Mouse (Mus musculus) midbrain, embryonic 11.5 days (tissue): ENCODE data around the gene Tex2. TPM values are rescaled to one million over a fixed set of nuclear protein-coding genes. Genes with fewer than 3 reads are reported as not detected.

ENCODE experiments used
- ATAC-seq: fragments of 200-750 bp; cut with Nextera tagmentation; 2 replicates; pipeline ENCODE4 v1.8.0; 2017; ENCODE audit warnings: moderate TSS enrichment, moderate library complexity; ENCODE audit not compliant: low FRiP score
- DNase-seq: peaks from one replicate; pipeline ENCODE4 v3.0.0; 2015; ENCODE audit warnings: low spot score; ENCODE audit errors: missing footprints
- H3K27ac ChIP-seq: fragments of 300-500 bp; sonication (generic); 2 replicates; pipeline ENCODE4 v1.5.1; 2014; ENCODE audit warnings: low read depth, low read length
- H3K27me3 ChIP-seq: fragments of 300-500 bp; sonication (generic); 2 replicates; pipeline ENCODE4 v1.6.1; 2014; ENCODE audit warnings: mild to moderate bottlenecking, low read length, moderate library complexity, mixed read lengths; ENCODE audit not compliant: control insufficient read depth, insufficient read depth
- H3K36me3 ChIP-seq: fragments of 300-500 bp; sonication (generic); 2 replicates; pipeline ENCODE4 v1.6.1; 2014; ENCODE audit warnings: mild to moderate bottlenecking, low read length, moderate library complexity, mixed read lengths; ENCODE audit not compliant: control insufficient read depth, insufficient read depth
- H3K4me1 ChIP-seq: fragments of 300-500 bp; sonication (generic); 2 replicates; pipeline ENCODE4 v1.6.1; 2014; ENCODE audit warnings: low read length; ENCODE audit not compliant: control insufficient read depth, insufficient read depth
- H3K4me2 ChIP-seq: fragments of 300-500 bp; sonication (generic); 2 replicates; pipeline ENCODE4 v1.6.1; 2014; ENCODE audit warnings: mild to moderate bottlenecking, moderate library complexity
- H3K4me3 ChIP-seq: fragments of 300-500 bp; sonication (generic); 2 replicates; pipeline ENCODE4 v1.5.1; 2014; ENCODE audit warnings: low read depth, low read length
- H3K9ac ChIP-seq: fragments of 300-500 bp; sonication (generic); 2 replicates; pipeline ENCODE4 v1.6.1; 2014; ENCODE audit warnings: low read length
- H3K9me3 ChIP-seq: fragments of 300-500 bp; sonication (generic); 2 replicates; pipeline ENCODE4 v1.6.1; 2016; ENCODE audit warnings: low read length; ENCODE audit not compliant: control insufficient read depth
- WGBS: fragments of 180-500 bp; shearing (Covaris S2); extraction: QIAGEN DNeasy Blood & Tissue Kit; methylation state at CpG from one replicate; pipeline ENCODE4 v1.1.7; 2014; 5-methylcytosine and 5-hydroxymethylcytosine counted together
- polyA plus RNA-seq: library from polyadenylated mRNA; unstranded; fragments of >200 nt; fragmentation: Nextera tagmentation; extraction: Ambion mirVana; gene quantifications from 2 replicates; pipeline ENCODE4 v1.2.1, GENCODE M21; 2014

The Tex2 gene
- polyA plus RNA-seq, 1 experiment from 2014 or later: 9.9 TPM

DNA sequence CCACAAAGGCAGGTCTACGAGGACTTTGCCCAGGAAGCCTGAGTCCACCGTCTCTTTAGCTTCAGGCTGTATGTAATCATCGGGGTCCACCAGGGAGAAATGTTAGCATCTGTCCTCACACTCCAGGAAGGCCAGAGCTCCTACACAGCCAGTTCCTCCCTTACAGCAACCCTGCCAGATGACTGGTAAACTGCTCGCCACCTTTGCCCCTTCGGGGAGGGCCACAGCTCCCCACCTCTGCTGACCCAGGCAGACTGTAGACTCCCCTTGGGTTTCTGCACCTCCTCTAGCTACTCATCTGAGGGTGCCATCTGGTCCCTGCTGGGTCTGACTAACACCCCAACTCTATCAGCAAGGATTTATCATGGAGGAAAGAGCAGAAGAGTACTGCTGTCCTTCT lies 83.4 kb downstream of the Tex2 start:
- peaks cover 3% of the 10 kb centered on the region; the same call in 1 of the 2 replicates for H3K4me1 ChIP-seq
- no peak overlapping the region for H3K4me2 ChIP-seq
- no peak overlapping the region for H3K27ac ChIP-seq
- H3K4me3 ChIP-seq: no peak overlapping the region
- no peak for ATAC-seq
- H3K36me3 ChIP-seq: no peaks in the 10 kb centered on the region
- H3K9me3 ChIP-seq: no peaks in the 10 kb centered on the region
- H3K9ac ChIP-seq: no peak overlapping the region
- DNase-seq: no peak
- 83% methylated on average over 5 of the region's 5 CpGs for WGBS
- no peaks in the 10 kb centered on the region for H3K27me3 ChIP-seq

DNA sequence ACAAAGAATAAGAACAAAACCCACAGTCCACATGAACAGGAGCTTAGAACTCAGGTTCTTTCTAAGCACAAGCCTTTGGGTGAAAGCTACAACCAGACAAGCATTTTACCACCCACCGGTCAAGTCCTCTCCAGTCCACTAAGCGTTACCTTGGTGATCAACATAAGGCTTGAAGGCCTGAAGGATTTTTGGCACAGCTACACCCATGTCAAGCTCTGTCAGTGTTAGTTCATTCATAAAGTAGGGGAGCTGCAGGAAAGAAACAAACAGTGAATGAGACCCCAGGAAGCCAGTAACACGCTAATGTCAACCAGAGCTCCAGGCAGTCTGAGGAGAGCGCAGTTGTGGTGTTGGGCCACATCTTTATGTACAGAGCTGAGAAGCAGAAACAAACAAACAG lies 84.1 kb downstream of the Tex2 start:
- 68% methylated on average over 4 of the region's 4 CpGs for WGBS
- no peak overlapping the region for H3K4me2 ChIP-seq
- H3K27ac ChIP-seq: no peak overlapping the region
- DNase-seq (no peak), ATAC-seq (no peak)
- H3K27me3 ChIP-seq: no peaks in the 10 kb centered on the region
- no peak overlapping the region for H3K9ac ChIP-seq
- H3K36me3 ChIP-seq: no peaks in the 10 kb centered on the region
- no peak overlapping the region for H3K4me3 ChIP-seq
- H3K9me3 ChIP-seq: no peaks in the 10 kb centered on the region
- H3K4me1 ChIP-seq: peaks cover 3% of the 10 kb centered on the region; the same call in 1 of the 2 replicates

DNA sequence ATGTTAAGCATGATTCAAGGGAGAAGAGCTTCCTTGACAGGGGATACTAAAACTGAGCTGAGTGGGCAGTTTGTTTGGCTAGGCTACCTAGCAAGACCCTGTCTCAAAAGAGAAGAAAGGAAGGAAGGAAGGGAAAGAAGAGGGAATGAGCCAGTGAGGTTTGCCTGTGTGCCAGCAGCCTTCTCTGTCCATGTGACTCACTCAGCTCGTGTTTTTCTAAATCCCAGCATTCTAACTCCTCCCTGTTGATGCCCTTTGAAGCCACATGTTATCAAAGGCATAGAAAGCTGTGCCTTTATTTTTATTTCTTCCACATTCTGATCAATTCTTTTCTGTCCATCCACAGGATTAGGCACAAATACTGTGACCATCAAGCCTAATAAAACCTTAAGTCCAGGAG lies 85.3 kb downstream of the Tex2 start:
- H3K36me3 ChIP-seq: no peaks in the 10 kb centered on the region
- H3K9me3 ChIP-seq: no peaks in the 10 kb centered on the region
- H3K27ac ChIP-seq: no peak overlapping the region
- no peak overlapping the region for H3K4me3 ChIP-seq
- 14% methylated on average over 1 of the region's 1 CpGs for WGBS
- no peak overlapping the region for H3K4me2 ChIP-seq
- H3K9ac ChIP-seq: no peak overlapping the region
- H3K27me3 ChIP-seq: no peaks in the 10 kb centered on the region
- ATAC-seq (no peak), DNase-seq (no peak)
- peaks cover 3% of the 10 kb centered on the region; the same call in 1 of the 2 replicates for H3K4me1 ChIP-seq

DNA sequence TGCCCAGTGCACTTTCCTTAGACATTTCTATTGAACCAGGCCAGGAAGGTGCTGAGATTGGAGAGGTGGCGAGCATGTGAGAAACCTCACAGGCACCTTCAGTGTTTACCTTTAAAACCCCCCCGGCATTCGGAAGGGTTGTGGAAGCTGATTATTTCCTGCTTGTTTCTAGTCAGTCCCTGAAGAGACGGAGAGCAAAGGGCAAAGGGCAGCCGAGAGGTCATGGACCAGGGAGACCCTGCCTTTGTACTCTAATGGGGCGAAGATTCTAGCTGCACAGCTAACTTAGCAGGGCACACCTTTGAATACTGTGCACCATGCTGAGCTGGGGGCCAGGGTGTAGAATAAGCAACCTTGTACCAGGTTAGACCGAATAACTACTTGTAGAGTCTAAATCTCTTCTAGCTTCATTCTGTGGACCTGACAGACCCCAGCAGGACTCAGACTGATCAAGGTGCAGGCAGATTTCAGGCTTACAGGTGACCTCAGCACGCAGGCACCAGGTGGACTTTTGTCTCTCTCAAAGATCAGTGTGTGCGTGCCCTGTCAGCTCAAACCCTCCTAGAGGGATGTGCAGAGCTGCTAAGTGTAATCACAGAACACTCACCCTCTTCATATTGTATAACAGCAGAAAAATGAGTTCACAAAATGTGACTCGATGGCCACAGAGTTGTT lies 85.9 kb downstream of the Tex2 start:
- ATAC-seq: no peak
- no peak overlapping the region for H3K4me2 ChIP-seq
- no peak overlapping the region for H3K9ac ChIP-seq
- H3K9me3 ChIP-seq: no peaks in the 10 kb centered on the region
- H3K27me3 ChIP-seq: no peaks in the 10 kb centered on the region
- peaks cover 3% of the 10 kb centered on the region; the same call in 1 of the 2 replicates for H3K4me1 ChIP-seq
- no peak for DNase-seq
- H3K4me3 ChIP-seq: no peak overlapping the region
- no peak overlapping the region for H3K27ac ChIP-seq
- H3K36me3 ChIP-seq: no peaks in the 10 kb centered on the region
- 30% methylated on average over 10 of the region's 10 CpGs for WGBS

DNA sequence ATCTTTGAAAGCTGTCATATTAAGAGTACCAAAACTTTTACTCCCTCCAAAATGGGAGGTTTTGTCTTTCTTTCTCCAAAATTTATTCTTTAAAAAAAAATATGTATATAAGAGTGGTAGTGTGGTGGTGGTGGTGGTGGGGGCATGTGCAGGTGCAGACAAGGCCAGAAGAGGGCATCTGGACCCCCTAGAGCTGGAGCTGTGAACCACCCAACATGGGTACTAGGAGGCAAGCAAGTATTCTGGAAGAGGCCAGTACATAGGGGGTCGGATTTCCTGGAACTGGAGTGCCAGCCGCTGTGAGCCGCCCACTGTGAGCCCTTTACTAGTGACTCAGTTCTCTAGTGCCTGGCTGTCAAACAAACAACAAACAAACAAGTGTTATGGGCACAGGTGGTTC lies 90.7 kb downstream of the Tex2 start:
- ATAC-seq (no peak), DNase-seq (peak; percentile 66)
- Histone ChIP-seq H3K4me1 (peaks cover 19% of the 10 kb centered on the region), H3K36me3 (no peaks in the 10 kb centered on the region), H3K9me3 (no peaks in the 10 kb centered on the region), H3K27me3 (no peaks in the 10 kb centered on the region), H3K27ac (no peak overlapping the region), H3K4me2 (no peak overlapping the region), H3K9ac (no peak overlapping the region), H3K4me3 (no peak overlapping the region)
- WGBS: 43% methylated on average over 3 of the region's 3 CpGs

DNA sequence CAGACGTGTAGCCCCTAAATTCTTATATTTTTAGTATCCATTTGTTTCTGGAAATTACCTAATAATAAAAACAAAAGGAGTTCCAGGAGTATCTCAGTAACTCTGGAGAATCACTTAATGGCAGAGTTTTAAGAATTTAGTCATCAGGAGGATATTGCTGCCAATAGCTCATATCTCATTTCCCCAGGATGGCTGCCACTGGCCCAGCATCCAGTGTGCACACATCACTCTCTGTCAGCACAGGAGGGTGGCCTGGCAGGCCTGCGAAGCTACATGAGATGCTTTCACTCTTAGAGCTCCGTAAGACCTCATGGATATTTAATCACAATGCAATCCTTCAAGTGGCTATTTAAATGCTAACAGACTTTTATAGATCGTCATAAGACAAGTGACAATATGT lies 91.6 kb downstream of the Tex2 start:
- Histone ChIP-seq H3K4me1 (peaks cover 16% of the 10 kb centered on the region), H3K27ac (no peak overlapping the region), H3K4me2 (no peak overlapping the region), H3K9me3 (no peaks in the 10 kb centered on the region), H3K4me3 (no peak overlapping the region), H3K27me3 (no peaks in the 10 kb centered on the region), H3K9ac (no peak overlapping the region), H3K36me3 (no peaks in the 10 kb centered on the region)
- 44% methylated on average over 4 of the region's 4 CpGs for WGBS
- peak; percentile 79 for DNase-seq
- ATAC-seq: no peak

DNA sequence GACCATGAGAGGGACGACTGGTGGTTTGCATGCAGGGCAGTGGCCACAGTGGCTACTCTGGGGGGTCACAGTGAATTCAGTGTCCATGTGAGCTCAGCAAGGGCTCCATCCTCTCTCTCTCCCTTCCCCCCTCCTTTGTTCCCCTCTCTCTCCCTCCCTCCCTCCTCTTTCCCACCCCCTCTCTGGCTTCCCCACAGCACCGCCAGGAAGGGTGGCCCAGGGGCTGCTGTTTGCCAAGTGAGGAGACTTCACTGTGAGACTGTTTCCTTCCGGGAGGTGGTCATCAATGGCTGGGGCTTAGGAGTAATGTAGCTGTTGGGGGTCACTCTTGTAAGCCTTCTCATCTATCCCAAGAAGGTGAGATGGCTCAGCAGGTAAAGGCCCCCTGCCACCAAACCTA lies 92.8 kb downstream of the Tex2 start:
- 20% methylated on average over 3 of the region's 3 CpGs for WGBS
- Histone ChIP-seq H3K4me3 (no peak overlapping the region), H3K36me3 (no peaks in the 10 kb centered on the region), H3K4me2 (no peak overlapping the region), H3K27me3 (no peaks in the 10 kb centered on the region), H3K27ac (no peak overlapping the region), H3K9ac (no peak overlapping the region), H3K4me1 (peaks cover 16% of the 10 kb centered on the region), H3K9me3 (no peaks in the 10 kb centered on the region)
- ATAC-seq: no peak
- DNase-seq: no peak

DNA sequence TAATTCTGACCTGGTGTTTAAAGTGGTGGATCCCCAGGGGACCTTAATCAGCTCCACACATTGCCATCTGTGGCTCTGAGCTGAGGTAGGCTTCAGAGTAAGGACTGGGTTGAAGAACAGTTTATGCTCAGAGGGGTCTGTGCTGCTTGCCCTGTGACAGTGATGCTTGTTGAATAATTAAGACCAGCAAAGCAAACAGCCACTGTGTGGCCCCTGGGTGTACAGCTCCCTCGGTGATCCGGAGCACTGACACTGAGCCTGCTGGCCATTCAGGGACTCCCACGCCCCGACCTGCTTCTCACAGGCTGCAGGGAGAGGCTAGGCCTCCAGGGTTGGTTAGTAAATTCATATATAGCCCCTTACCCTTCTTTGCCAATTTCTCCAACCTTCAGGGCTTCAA lies 93.7 kb downstream of the Tex2 start:
- Histone ChIP-seq H3K4me2 (no peak overlapping the region), H3K9me3 (no peaks in the 10 kb centered on the region), H3K4me1 (peaks cover 20% of the 10 kb centered on the region), H3K4me3 (no peak overlapping the region), H3K27me3 (no peaks in the 10 kb centered on the region), H3K36me3 (no peaks in the 10 kb centered on the region), H3K9ac (no peak overlapping the region), H3K27ac (no peak overlapping the region)
- DNase-seq (no peak), ATAC-seq (peak; percentile 52; the same call in 1 of the 2 replicates)
- 51% methylated on average over 4 of the region's 4 CpGs for WGBS

DNA sequence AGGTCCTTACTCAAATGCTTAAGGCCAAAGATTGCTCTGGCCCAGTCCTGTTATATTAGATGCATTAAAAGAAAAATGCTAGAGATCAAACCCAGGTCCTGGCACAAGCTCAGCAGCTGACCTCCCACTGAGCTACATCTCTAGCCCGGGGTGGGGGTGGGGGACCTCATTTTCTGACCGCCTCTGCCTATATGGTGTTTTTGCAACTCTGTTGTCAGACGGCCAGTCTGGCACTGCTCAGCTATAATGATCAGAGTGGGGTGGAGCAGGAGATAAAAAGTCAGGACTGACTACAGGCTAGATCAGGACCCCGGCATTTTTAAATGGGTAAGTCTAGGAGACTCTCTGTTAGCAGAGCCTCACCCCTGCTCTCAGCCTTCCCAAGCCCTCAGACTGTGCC lies 94.8 kb downstream of the Tex2 start:
- Histone ChIP-seq H3K36me3 (no peaks in the 10 kb centered on the region), H3K9me3 (no peaks in the 10 kb centered on the region), H3K4me1 (peaks cover 20% of the 10 kb centered on the region), H3K27ac (no peak overlapping the region), H3K27me3 (no peaks in the 10 kb centered on the region), H3K4me3 (no peak overlapping the region), H3K9ac (no peak overlapping the region), H3K4me2 (no peak overlapping the region)
- DNase-seq (no peak), ATAC-seq (no peak)
- WGBS: 43% methylated on average over 4 of the region's 4 CpGs
